ENCODE assay signal across 8 mouse cellular contexts in the genomic region with DNA sequence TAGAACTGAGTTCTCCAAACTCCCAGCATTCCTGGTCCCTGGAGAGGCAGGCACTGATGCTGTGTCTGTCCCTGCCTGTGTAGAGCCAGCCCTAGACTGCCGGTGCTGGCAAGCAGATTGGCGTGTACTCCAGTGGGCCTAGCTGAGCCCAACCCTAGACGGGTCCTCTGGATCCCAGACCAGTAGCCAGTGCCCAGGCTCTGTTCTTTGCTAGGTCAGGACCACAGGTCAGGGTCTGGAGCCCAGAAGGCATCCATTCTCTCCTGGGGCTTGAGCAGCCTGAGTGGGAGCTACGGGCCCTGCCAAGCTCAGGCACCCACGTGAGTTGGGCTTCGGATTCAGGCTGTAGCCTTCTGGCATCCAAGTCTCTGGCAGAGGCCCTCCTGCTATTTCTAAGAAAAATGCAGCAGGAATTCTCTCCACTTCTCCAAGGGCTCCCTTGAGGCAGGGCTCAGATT. TPM values are rescaled to one million over a fixed set of nuclear protein-coding genes. Genes with fewer than 3 reads are reported as not detected.
A peak's percentile ranks its signal among the peaks of the same experiment; 100 is the strongest.
DNase-seq lines count a peak whose midpoint lies in the region; ATAC-seq lines count a peak whose summit lies in the region.

No protein-coding gene starts in this region.

- peak overlapping the region; percentile 76 for H3K27ac ChIP-seq in limb, embryonic 10.5 days

- WGBS in limb, embryonic 10.5 days, result 29% methylated on average over 6 of the region's 6 CpGs

- no peak for ATAC-seq in erythroid progenitor cell, adult 5-6 weeks (replicated peaks; ENCODE audit: low FRiP score, poor library complexity, severe bottlenecking)

- peak; percentile 57 for DNase-seq in adrenal gland, postnatal 10 days
- no peak for DNase-seq in adrenal gland, adult 18-20 months (ENCODE audit: low spot score in 2 of 2)
- peak; percentile 27 for DNase-seq in retina, embryonic 14.5 days (ENCODE audit: low spot score)
- no peak for DNase-seq in retina, postnatal 1 day
- peak; percentile 41 for DNase-seq in heart, postnatal 4 days
- peak; percentile 53 for DNase-seq in limb, embryonic 10.5 days (ENCODE audit: low spot score)
- peak; percentile 77 to 87 for DNase-seq in right cerebral cortex, postnatal 10 days (ENCODE audit: low spot score in 2 of 2)

- H3K27me3 ChIP-seq in limb, embryonic 10.5 days (ENCODE audit: low read depth, poor library complexity, severe bottlenecking), result no peaks in the 10 kb centered on the region

- H3K4me1 ChIP-seq in limb, embryonic 10.5 days, result peaks cover 100% of the 10 kb centered on the region

- peaks cover 97% of the 10 kb centered on the region for H3K36me3 ChIP-seq in limb, embryonic 10.5 days

- peak overlapping the region; percentile 38 for H3K4me3 ChIP-seq in limb, embryonic 10.5 days

- H3K9me3 ChIP-seq in limb, embryonic 10.5 days (replicated peaks), result no peaks in the 10 kb centered on the region

RNA-seq across cellular contexts. Expression of gene Sema3f, which starts 10.1 kb away (rescaled TPM):
- 10 to 100 TPM; 20.2 to 24.8 TPM for total RNA-seq in adrenal gland, postnatal 10 days (2021)
- 10 to 100 TPM; 30.2 to 34.1 TPM for total RNA-seq in adrenal gland, adult 18-20 months (2021)
- total RNA-seq in heart, postnatal 4 days (2021), result 10 to 100 TPM; 18.7 to 20.9 TPM
- 31.7 and 33.6 TPM in 2 replicates for polyA plus RNA-seq in limb, embryonic 10.5 days (2016; fragmentation: Nextera tagmentation; extraction: Ambion mirVana)
- total RNA-seq in erythroid progenitor cell, adult 5-6 weeks (2015; ENCODE audit: low replicate concordance), result not detected in 2 replicates
- total RNA-seq in erythroid progenitor cell, adult 5-6 weeks (2017; ENCODE audit: low replicate concordance), result not detected in 2 replicates

RNA-seq across cellular contexts. Expression of gene Gnat1, which starts 20.6 kb away (rescaled TPM):
- under 1 TPM; 0.33 to 0.42 TPM for total RNA-seq in adrenal gland, postnatal 10 days (2021)
- total RNA-seq in adrenal gland, adult 18-20 months (2021), result under 1 TPM; 0.22 to 0.56 TPM
- not detected for total RNA-seq in heart, postnatal 4 days (2021)
- polyA plus RNA-seq in limb, embryonic 10.5 days (2016; fragmentation: Nextera tagmentation; extraction: Ambion mirVana), result 2.6 and 3.3 TPM in 2 replicates
- not detected in 2 replicates for total RNA-seq in erythroid progenitor cell, adult 5-6 weeks (2015; ENCODE audit: low replicate concordance)
- total RNA-seq in erythroid progenitor cell, adult 5-6 weeks (2017; ENCODE audit: low replicate concordance), result 1.9 TPM in 1 of 2 replicates, not detected in the other

RNA-seq across cellular contexts. Expression of gene Slc38a3, which starts 30.8 kb away (rescaled TPM):
- total RNA-seq in adrenal gland, postnatal 10 days (2021), result 10 to 100 TPM; 42.0 to 95.1 TPM
- total RNA-seq in adrenal gland, adult 18-20 months (2021), result under 1 TPM; 0.33 to 0.64 TPM
- 1 to 10 TPM; 8.0 to 8.1 TPM for total RNA-seq in heart, postnatal 4 days (2021)
- 3.9 and 4.3 TPM in 2 replicates for polyA plus RNA-seq in limb, embryonic 10.5 days (2016; fragmentation: Nextera tagmentation; extraction: Ambion mirVana)
- not detected in 2 replicates for total RNA-seq in erythroid progenitor cell, adult 5-6 weeks (2015; ENCODE audit: low replicate concordance)
- total RNA-seq in erythroid progenitor cell, adult 5-6 weeks (2017; ENCODE audit: low replicate concordance), result not detected in 2 replicates

Comparison
In these comparisons a context has a peak if more than half of its experiments do, and no peak if none do; other contexts are left out.
1. DNase-seq: peak in adrenal gland, postnatal 10 days (single experiment), retina, embryonic 14.5 days (single experiment), heart, postnatal 4 days (single experiment), limb, embryonic 10.5 days (single experiment) and right cerebral cortex, postnatal 10 days (2 of 2); none in adrenal gland, adult 18-20 months (0 of 2) and retina, postnatal 1 day (single experiment).
2. RNA of gene Slc38a3, which starts 30.8 kb away (total RNA-seq): 42.0 to 95.1 TPM in adrenal gland, postnatal 10 days and 8.0 to 8.1 TPM in heart, postnatal 4 days; 0.33 to 0.64 TPM in adrenal gland, adult 18-20 months and not detected in erythroid progenitor cell, adult 5-6 weeks; every median in the first group is over 4 times any median in the second.
3. RNA of gene Sema3f, which starts 10.1 kb away (total RNA-seq): 30.2 to 34.1 TPM in adrenal gland, adult 18-20 months, 20.2 to 24.8 TPM in adrenal gland, postnatal 10 days and 18.7 to 20.9 TPM in heart, postnatal 4 days; not detected in erythroid progenitor cell, adult 5-6 weeks; every median in the first group is over 10 times any median in the second.